Mouse (Mus musculus): Measurements from ENCODE around the gene Cxcl17. TPM values are rescaled to one million over a fixed set of nuclear protein-coding genes. Genes with fewer than 3 reads are reported as not detected.

Gene Cxcl17
- polyA plus RNA-seq, 1 experiment = not detected

GRCm38 (mm10) chr7:25395186-25395557 lies 17.5 kb downstream of the Cxcl17 start:
- Histone ChIP-seq H3K36me3 (ENCODE audit: control insufficient read depth) (no peaks in the 10 kb centered on the region; the same call in 1 of the 2 replicates), H3K4me3 (replicated peaks) (peak overlapping the region; percentile 71), H3K9me3 (ENCODE audit: control insufficient read depth, low read length) (no peaks in the 10 kb centered on the region), H3K27me3 (ENCODE audit: control insufficient read depth) (peaks cover 17% of the 10 kb centered on the region), H3K4me1 (ENCODE audit: control insufficient read depth) (peaks cover 47% of the 10 kb centered on the region)
- no peak for TF ChIP-seq TAL1 (IDR thresholded peaks at IDR 0.05; ENCODE audit: low read length)
- no peak for TF ChIP-seq GATA1 (IDR thresholded peaks at IDR 0.05; ENCODE audit: low read length)

- Histone ChIP-seq H3K9me3 (ENCODE audit: control insufficient read depth, low read length) (no peaks in the 10 kb centered on the region), H3K4me1 (ENCODE audit: control insufficient read depth) (peaks cover 52% of the 10 kb centered on the region), H3K36me3 (ENCODE audit: control insufficient read depth) (no peaks in the 10 kb centered on the region; the same call in 1 of the 2 replicates), H3K27me3 (ENCODE audit: control insufficient read depth) (peaks cover 17% of the 10 kb centered on the region), H3K4me3 (replicated peaks) (peak overlapping the region; percentile 71)
- TF ChIP-seq TAL1 (IDR thresholded peaks at IDR 0.05; ENCODE audit: low read length) (no peak), GATA1 (IDR thresholded peaks at IDR 0.05; ENCODE audit: low read length) (no peak)
Measured at GRCm38 (mm10) chr7:25394754-25395153, 17.9 kb downstream of the Cxcl17 start.

GRCm38 (mm10) chr7:25393451-25394210 lies 19.1 kb downstream of the Cxcl17 start:
- H3K9me3 ChIP-seq (ENCODE audit: control insufficient read depth, low read length) = no peaks in the 10 kb centered on the region
- TF ChIP-seq GATA1 (IDR thresholded peaks at IDR 0.05; ENCODE audit: low read length) (no peak), TAL1 (IDR thresholded peaks at IDR 0.05; ENCODE audit: low read length) (no peak)
- H3K27me3 ChIP-seq (ENCODE audit: control insufficient read depth) = peaks cover 17% of the 10 kb centered on the region
- H3K36me3 ChIP-seq (ENCODE audit: control insufficient read depth) = no peaks in the 10 kb centered on the region; the same call in 1 of the 2 replicates
- no peak overlapping the region for H3K4me3 ChIP-seq (replicated peaks)
- peaks cover 60% of the 10 kb centered on the region for H3K4me1 ChIP-seq (ENCODE audit: control insufficient read depth)

- Histone ChIP-seq H3K4me3 (replicated peaks) (no peak overlapping the region), H3K36me3 (ENCODE audit: control insufficient read depth) (peaks cover 8% of the 10 kb centered on the region), H3K27me3 (ENCODE audit: control insufficient read depth) (peaks cover 17% of the 10 kb centered on the region), H3K9me3 (ENCODE audit: control insufficient read depth, low read length) (no peaks in the 10 kb centered on the region), H3K4me1 (ENCODE audit: control insufficient read depth) (peaks cover 66% of the 10 kb centered on the region)
- TF ChIP-seq GATA1 (IDR thresholded peaks at IDR 0.05; ENCODE audit: low read length) (no peak), TAL1 (IDR thresholded peaks at IDR 0.05; ENCODE audit: low read length) (no peak)
Measured at GRCm38 (mm10) chr7:25392851-25393250, 19.8 kb downstream of the Cxcl17 start.

GRCm38 (mm10) chr7:25391856-25392453 lies 20.7 kb downstream of the Cxcl17 start:
- no peaks in the 10 kb centered on the region for H3K9me3 ChIP-seq (ENCODE audit: control insufficient read depth, low read length)
- no peak overlapping the region for H3K4me3 ChIP-seq (replicated peaks)
- H3K36me3 ChIP-seq (ENCODE audit: control insufficient read depth) = peaks cover 10% of the 10 kb centered on the region
- H3K4me1 ChIP-seq (ENCODE audit: control insufficient read depth) = peaks cover 70% of the 10 kb centered on the region
- peaks cover 17% of the 10 kb centered on the region for H3K27me3 ChIP-seq (ENCODE audit: control insufficient read depth)
- no peak for TF ChIP-seq TAL1 (IDR thresholded peaks at IDR 0.05; ENCODE audit: low read length)
- no peak for TF ChIP-seq GATA1 (IDR thresholded peaks at IDR 0.05; ENCODE audit: low read length)

- no peak overlapping the region for H3K4me3 ChIP-seq (replicated peaks)
- H3K4me1 ChIP-seq (ENCODE audit: control insufficient read depth) = peaks cover 71% of the 10 kb centered on the region
- H3K27me3 ChIP-seq (ENCODE audit: control insufficient read depth) = peaks cover 17% of the 10 kb centered on the region
- peaks cover 10% of the 10 kb centered on the region for H3K36me3 ChIP-seq (ENCODE audit: control insufficient read depth)
- TF ChIP-seq TAL1 (IDR thresholded peaks at IDR 0.05; ENCODE audit: low read length) (no peak), GATA1 (IDR thresholded peaks at IDR 0.05; ENCODE audit: low read length) (no peak)
- no peaks in the 10 kb centered on the region for H3K9me3 ChIP-seq (ENCODE audit: control insufficient read depth, low read length)
Measured at GRCm38 (mm10) chr7:25390986-25391385, 21.7 kb downstream of the Cxcl17 start.

- H3K36me3 ChIP-seq (ENCODE audit: control insufficient read depth) = peaks cover 14% of the 10 kb centered on the region
- peaks cover 15% of the 10 kb centered on the region for H3K27me3 ChIP-seq (ENCODE audit: control insufficient read depth)
- H3K9me3 ChIP-seq (ENCODE audit: control insufficient read depth, low read length) = no peaks in the 10 kb centered on the region
- peak overlapping the region; percentile 3 for H3K4me3 ChIP-seq (replicated peaks)
- peaks cover 71% of the 10 kb centered on the region for H3K4me1 ChIP-seq (ENCODE audit: control insufficient read depth)
- TF ChIP-seq GATA1 (IDR thresholded peaks at IDR 0.05; ENCODE audit: low read length) (no peak), TAL1 (IDR thresholded peaks at IDR 0.05; ENCODE audit: low read length) (no peak)
Measured at GRCm38 (mm10) chr7:25390054-25390770, 22.5 kb downstream of the Cxcl17 start.

- no peaks in the 10 kb centered on the region for H3K9me3 ChIP-seq (ENCODE audit: control insufficient read depth, low read length)
- H3K36me3 ChIP-seq (ENCODE audit: control insufficient read depth) = peaks cover 22% of the 10 kb centered on the region
- no peak overlapping the region for H3K4me3 ChIP-seq (replicated peaks)
- TF ChIP-seq TAL1 (IDR thresholded peaks at IDR 0.05; ENCODE audit: low read length) = no peak
- no peak for TF ChIP-seq GATA1 (IDR thresholded peaks at IDR 0.05; ENCODE audit: low read length)
- peaks cover 2% of the 10 kb centered on the region for H3K27me3 ChIP-seq (ENCODE audit: control insufficient read depth)
- H3K4me1 ChIP-seq (ENCODE audit: control insufficient read depth) = peaks cover 61% of the 10 kb centered on the region
Measured at GRCm38 (mm10) chr7:25388916-25389315, 23.8 kb downstream of the Cxcl17 start.

Data from erythroblast, embryonic 14.5 days (primary cell).